Mouse (Mus musculus): ENCODE results near the gene Adamts18.

- TF ChIP-seq CTCF (IDR thresholded peaks at IDR 0.05; ENCODE audit: low read depth) (no peak), EP300 (IDR thresholded peaks at IDR 0.05; ENCODE audit: low read depth) (no peak)
These were observed 123.2 kb downstream of the Adamts18 start for GRCm38 (mm10) chr8:113725331-113725730.

All from heart, postnatal 0 days (tissue).